Mouse (Mus musculus) olfactory bulb, adult 2 months (tissue): ENCODE measurements at regions not wholly inside any gene's neighbourhood (a gene's known extent, or its start where the extent isn't known, plus 50 kb on each side); places are given as distances from the start of the nearest gene placed in this dataset.

Experiments used
- H3K27ac ChIP-seq: fragments of 200-500 bp; 2 replicates; pipeline ENCODE4 v1.5.1; 2012; ENCODE audit warnings: low read depth, low read length; ENCODE audit not compliant: insufficient read depth
- H3K4me1 ChIP-seq: fragments of 200-500 bp; 2 replicates; pipeline ENCODE4 v1.6.1; 2012; ENCODE audit warnings: low read length; ENCODE audit not compliant: control insufficient read depth, insufficient read depth
- H3K4me3 ChIP-seq: fragments of 200-500 bp; 2 replicates; pipeline ENCODE4 v1.5.1; 2012; ENCODE audit warnings: mild to moderate bottlenecking, low read depth, low read length, moderate library complexity; ENCODE audit not compliant: insufficient read depth
- CTCF ChIP-seq: fragments of 200-500 bp; IDR thresholded peaks from 2 replicates; pipeline ENCODE4 v1.5.1; 2012; ENCODE audit warnings: low read depth, mild to moderate bottlenecking, low read length, moderate library complexity; ENCODE audit not compliant: insufficient read depth
- POLR2A ChIP-seq: fragments of 200-500 bp; IDR thresholded peaks from 2 replicates; pipeline ENCODE4 v1.6.1; 2012; ENCODE audit warnings: mild to moderate bottlenecking, low read depth, low read length, moderate library complexity; ENCODE audit not compliant: insufficient read depth
- WGBS: fragments of 180-500 bp; shearing (Covaris S2); methylation state at CpG from one replicate; pipeline ENCODE4 v1.1.7; 2018; 5-methylcytosine and 5-hydroxymethylcytosine counted together

GRCm38 (mm10) chr11:33008611-33009010 is 138.6 kb downstream of the Fgf18 start:
- no peaks in the 10 kb centered on the region for H3K4me1 ChIP-seq
- H3K27ac ChIP-seq = no peak overlapping the region
- no peak overlapping the region for H3K4me3 ChIP-seq
- no peak for TF ChIP-seq POLR2A
- no peak for TF ChIP-seq CTCF

DNA sequence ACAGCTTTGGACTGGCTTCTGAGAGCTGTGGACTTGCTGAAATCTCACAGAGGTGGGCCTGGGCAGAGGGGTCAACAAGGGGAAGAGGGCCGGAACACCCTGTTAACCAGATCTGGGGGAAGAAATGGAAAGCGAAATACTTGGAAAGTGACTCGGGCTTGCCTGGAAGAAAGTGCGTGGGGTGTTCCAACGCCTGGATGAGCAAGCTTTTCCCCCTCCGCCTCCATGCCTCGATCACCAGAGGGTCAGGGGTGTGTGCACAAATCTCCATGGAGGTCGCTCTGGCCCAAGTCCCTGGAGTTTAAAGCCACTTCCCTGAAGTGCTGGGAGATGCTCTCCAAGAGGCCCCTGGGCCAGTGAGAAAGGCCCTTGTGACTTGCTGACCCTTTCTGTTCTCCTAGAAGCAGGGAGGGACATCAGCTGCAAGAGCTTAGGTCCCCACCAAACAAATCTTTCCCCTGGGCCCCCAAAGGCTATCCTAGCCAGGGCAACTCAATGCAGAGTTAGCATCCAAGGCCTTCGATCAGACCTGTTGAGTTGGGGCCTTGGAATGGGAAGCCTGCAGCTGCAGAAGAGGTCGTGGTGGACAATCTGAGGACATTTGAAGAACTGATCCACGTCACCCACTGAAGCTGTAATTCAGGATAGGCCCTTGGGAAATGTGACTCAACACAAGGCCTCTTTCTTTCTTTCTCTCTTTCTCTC is 139.2 kb downstream of the Fgf18 start:
- Histone ChIP-seq H3K4me1 (no peaks in the 10 kb centered on the region), H3K4me3 (no peak overlapping the region), H3K27ac (no peak overlapping the region)
- 95% methylated on average over 11 of the region's 11 CpGs for WGBS
- TF ChIP-seq CTCF = no peak
- no peak for TF ChIP-seq POLR2A

- H3K4me3 ChIP-seq = no peak overlapping the region
- WGBS = 79% methylated on average over 6 of the region's 6 CpGs
- TF ChIP-seq POLR2A (no peak), CTCF (no peak)
- no peak overlapping the region for H3K27ac ChIP-seq
- no peaks in the 10 kb centered on the region for H3K4me1 ChIP-seq
Observed at GRCm38 (mm10) chr11:33007366-33007765, 139.8 kb downstream of the Fgf18 start.

DNA sequence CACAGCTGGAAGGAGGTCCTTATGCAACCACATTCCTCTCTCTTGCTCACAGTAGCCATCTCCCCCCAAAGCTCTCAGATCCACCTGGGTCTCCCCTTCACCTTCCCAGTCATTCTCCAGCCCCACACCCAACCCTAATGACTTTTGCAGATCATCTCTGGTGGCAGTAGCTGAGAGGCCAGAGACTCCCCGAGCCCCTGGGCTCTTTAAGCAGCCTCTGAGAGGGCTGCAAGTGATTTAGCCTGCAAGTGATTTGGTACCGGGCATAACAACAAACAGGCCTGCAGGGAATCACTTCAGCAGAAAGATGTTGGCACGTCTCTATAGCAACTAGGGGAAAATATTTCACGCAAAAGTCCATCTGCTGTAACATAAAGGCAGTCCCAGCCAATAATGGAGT is 142.0 kb downstream of the Fgf18 start:
- no peaks in the 10 kb centered on the region for H3K4me1 ChIP-seq
- no peak overlapping the region for H3K4me3 ChIP-seq
- 44% methylated on average over 4 of the region's 4 CpGs for WGBS
- no peak overlapping the region for H3K27ac ChIP-seq
- TF ChIP-seq CTCF (no peak), POLR2A (no peak)

GRCm38 (mm10) chr11:33004603-33005002 is 142.6 kb downstream of the Fgf18 start:
- no peak overlapping the region for H3K27ac ChIP-seq
- H3K4me3 ChIP-seq = no peak overlapping the region
- H3K4me1 ChIP-seq = no peaks in the 10 kb centered on the region
- 90% methylated on average over 11 of the region's 11 CpGs for WGBS
- TF ChIP-seq POLR2A = no peak
- TF ChIP-seq CTCF = no peak

DNA sequence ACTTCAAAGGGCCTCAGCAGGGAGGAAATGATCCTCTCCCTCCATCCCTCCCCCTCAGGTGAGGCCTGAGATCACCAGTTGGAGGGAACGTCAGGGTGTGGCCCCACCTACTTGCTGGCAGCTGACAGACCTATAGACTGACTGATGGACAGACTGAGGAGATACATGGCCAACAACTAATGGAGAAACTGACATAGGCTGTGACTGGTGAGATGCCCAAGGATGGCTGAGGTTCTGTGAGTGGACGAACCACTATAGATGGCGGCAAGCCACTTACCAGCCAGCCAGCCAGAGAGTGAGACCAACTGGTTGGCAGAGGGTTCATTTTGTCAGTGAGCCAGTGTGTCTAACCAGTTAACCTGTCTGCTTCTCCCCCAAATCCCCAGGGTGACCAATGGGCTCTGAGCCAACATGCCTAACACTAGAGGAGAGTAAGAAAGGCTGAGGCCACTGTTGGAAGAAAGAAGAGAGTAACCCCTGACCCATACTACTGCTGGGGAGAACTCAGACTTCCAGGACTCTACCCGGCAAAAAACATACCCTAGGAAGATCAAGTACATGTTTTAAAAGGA is 147.4 kb downstream of the Fgf18 start:
- TF ChIP-seq POLR2A = no peak
- TF ChIP-seq CTCF = no peak
- 87% methylated on average over 4 of the region's 4 CpGs for WGBS
- Histone ChIP-seq H3K4me3 (no peak overlapping the region), H3K4me1 (no peaks in the 10 kb centered on the region), H3K27ac (no peak overlapping the region)

DNA sequence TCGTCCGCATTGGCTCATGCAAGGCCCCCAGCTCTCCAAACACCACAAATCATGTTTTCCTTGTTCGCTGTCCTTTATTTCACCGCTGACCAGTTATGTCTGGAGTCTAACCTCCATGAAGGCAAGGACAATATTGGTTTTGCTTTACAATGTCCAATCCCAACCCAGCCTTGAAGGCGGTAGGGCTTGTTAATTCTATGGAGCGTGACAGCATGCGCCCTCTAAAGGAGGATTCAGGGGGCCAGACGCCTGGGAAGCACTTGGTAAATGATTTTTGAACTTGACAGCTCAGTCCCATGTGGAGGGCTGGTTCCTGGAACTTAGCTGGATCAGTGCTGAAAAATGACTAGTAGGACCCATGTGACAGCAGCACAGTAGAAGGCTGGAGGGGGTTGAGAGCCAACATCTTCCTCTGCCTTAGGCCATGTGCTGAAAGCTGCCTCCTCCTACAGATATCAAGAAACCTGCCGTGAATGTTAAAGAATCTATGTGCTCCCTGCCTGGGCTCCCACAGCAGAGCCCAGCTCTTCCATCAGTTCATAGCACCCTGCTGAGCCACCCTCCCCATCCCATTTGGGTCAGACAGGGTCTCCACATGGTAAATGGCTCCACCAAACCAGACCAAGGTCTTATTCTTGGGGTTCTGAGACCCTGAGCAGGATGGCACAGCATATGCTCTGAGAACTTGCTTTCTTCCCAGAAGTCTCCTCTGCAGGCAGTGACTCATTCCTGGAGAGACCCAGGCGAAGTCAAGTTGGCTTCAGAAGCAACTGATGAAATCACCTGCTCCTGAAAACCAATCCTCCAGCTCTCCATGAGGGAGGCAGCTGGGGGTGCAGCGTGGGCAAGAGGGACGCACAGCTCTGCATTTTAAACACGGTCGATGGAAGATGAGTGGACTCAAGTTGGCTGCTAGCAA is 148.3 kb downstream of the Fgf18 start:
- Histone ChIP-seq H3K4me1 (no peaks in the 10 kb centered on the region), H3K27ac (no peak overlapping the region), H3K4me3 (no peak overlapping the region)
- TF ChIP-seq CTCF (no peak), POLR2A (no peak)
- WGBS = 81% methylated on average over 14 of the region's 14 CpGs

GRCm38 (mm10) chr11:32994391-32994790 is 152.8 kb downstream of the Fgf18 start:
- Histone ChIP-seq H3K4me3 (no peak overlapping the region), H3K27ac (no peak overlapping the region), H3K4me1 (no peaks in the 10 kb centered on the region)
- TF ChIP-seq POLR2A (no peak), CTCF (no peak)
- 90% methylated on average over 4 of the region's 4 CpGs for WGBS

GRCm38 (mm10) chr11:32993439-32993838 is 153.8 kb downstream of the Fgf18 start:
- WGBS = 75% methylated on average over 8 of the region's 8 CpGs
- H3K4me1 ChIP-seq = no peaks in the 10 kb centered on the region
- no peak for TF ChIP-seq CTCF
- TF ChIP-seq POLR2A = no peak
- no peak overlapping the region for H3K4me3 ChIP-seq
- H3K27ac ChIP-seq = no peak overlapping the region
